Mouse (Mus musculus): ENCODE measurements at regions not wholly inside any gene's neighbourhood (a gene's known extent, or its start where the extent isn't known, plus 50 kb on each side); places are given as distances from the start of the nearest gene placed in this dataset.

GRCm38 (mm10) chr17:27261981-27262380 lies 57.7 kb upstream of the Lemd2 start:
- no peak for TF ChIP-seq CTCF (IDR thresholded peaks at IDR 0.05; ENCODE audit: borderline replicate concordance, insufficient read depth, low read length)
- TF ChIP-seq POLR2A (IDR thresholded peaks at IDR 0.05; ENCODE audit: low read depth, low read length), result no peak

Data from embryonic fibroblast, embryonic 13.5 days (primary cell).